ENCODE assay signal across 14 mouse cellular contexts in genomic region chr11:117259178-117259960, GRCm38 (mm10). TPM values are rescaled to one million over a fixed set of nuclear protein-coding genes. Genes with fewer than 3 reads are reported as not detected.
A peak's percentile ranks its signal among the peaks of the same experiment; 100 is the strongest.
DNase-seq lines count a peak whose midpoint lies in the region; ATAC-seq lines count a peak whose summit lies in the region.
"Had no signal": no experiment of that assay in that cellular context is flagged by ENCODE, and none has a peak within 500 bp of the region (broad histone marks: within the 10 kb centered on the region; RNA-seq: fewer than 3 reads in every experiment).

No protein-coding gene starts in this region.

- intact Hi-C loops in gastrocnemius, postnatal 36 days (cut with DNase I): no loop called here

- 77% methylated on average over 9 of the region's 9 CpGs for whole genome bisulfite sequencing in limb, embryonic 15.5 days
- 86% methylated on average over 9 of the region's 9 CpGs for WGBS in limb, embryonic 10.5 days

- no peak overlapping the region for H3K4me3 ChIP-seq in limb, embryonic 15.5 days
- no peak overlapping the region for H3K4me3 ChIP-seq in limb, embryonic 10.5 days
- H3K4me3 ChIP-seq: limb, embryonic 13.5 days; neural tube, embryonic 13.5 days had no signal

- H3K4me2 ChIP-seq in limb, embryonic 15.5 days: no peak overlapping the region
- H3K4me2 ChIP-seq: limb, embryonic 13.5 days; neural tube, embryonic 13.5 days had no signal

- peak; percentile 84 for DNase-seq in adrenal gland, adult 2 months
- no peak for DNase-seq in adrenal gland, adult 18-20 months (ENCODE audit: low spot score in 2 of 2)
- DNase-seq in limb, embryonic 10.5 days (ENCODE audit: low spot score): no peak
- DNase-seq in MN1 (ENCODE audit: low spot score): peak; percentile 35
- DNase-seq in gastrocnemius, postnatal 36 days: peak; percentile 42 to 47
- DNase-seq in kidney, postnatal 25 days: no peak
- no peak for DNase-seq in layer of hippocampus, adult 11-12 months (ENCODE audit: low spot score)
- DNase-seq: B cell, adult 2 months; kidney, postnatal 14 days; spleen, adult 18-20 months; thymus, postnatal 4 days had no signal

- no peak overlapping the region for H3K9ac ChIP-seq in limb, embryonic 15.5 days
- H3K9ac ChIP-seq: neural tube, embryonic 13.5 days had no signal

- no peaks in the 10 kb centered on the region for H3K36me3 ChIP-seq in limb, embryonic 15.5 days
- H3K36me3 ChIP-seq in limb, embryonic 10.5 days: no peaks in the 10 kb centered on the region
- H3K36me3 ChIP-seq: neural tube, embryonic 13.5 days had no signal

- 0 out of 2 replicates have a peak overlapping the region, but pooled peaks have one; percentile 17 for H3K27ac ChIP-seq in limb, embryonic 15.5 days
- H3K27ac ChIP-seq in limb, embryonic 10.5 days: no peak overlapping the region
- H3K27ac ChIP-seq: limb, embryonic 13.5 days had no signal

- H3K4me1 ChIP-seq in limb, embryonic 15.5 days: peaks cover 41% of the 10 kb centered on the region
- peaks cover 63% of the 10 kb centered on the region for H3K4me1 ChIP-seq in limb, embryonic 10.5 days

- H3K9me3 ChIP-seq in limb, embryonic 15.5 days: no peaks in the 10 kb centered on the region
- H3K9me3 ChIP-seq in limb, embryonic 10.5 days (replicated peaks): no peaks in the 10 kb centered on the region
- H3K9me3 ChIP-seq: neural tube, embryonic 13.5 days had no signal

- no peaks in the 10 kb centered on the region for H3K27me3 ChIP-seq in limb, embryonic 15.5 days
- H3K27me3 ChIP-seq in limb, embryonic 10.5 days (ENCODE audit: low read depth, poor library complexity, severe bottlenecking): no peaks in the 10 kb centered on the region
- H3K27me3 ChIP-seq: limb, embryonic 13.5 days; neural tube, embryonic 13.5 days had no signal

- ATAC-seq in limb, embryonic 15.5 days (ENCODE audit: insufficient number of reproducible peaks, low FRiP score, low TSS enrichment, low read depth): no peak

RNA-seq across cellular contexts. Expression of gene Sept9, which starts 59.9 kb away (rescaled TPM):
- total RNA-seq in adrenal gland, adult 2 months (2021): 100 to 1,000 TPM; 143 to 149 TPM
- 46.5 and 53.7 TPM in 2 replicates for polyA plus RNA-seq in adrenal gland, adult 2 months (2012; rRNA removed)
- total RNA-seq in adrenal gland, adult 18-20 months (2021): 100 to 1,000 TPM; 107 to 123 TPM
- 135 and 139 TPM in 2 replicates for polyA plus RNA-seq in limb, embryonic 15.5 days (2015; fragmentation: Nextera tagmentation; extraction: Ambion mirVana)
- polyA plus RNA-seq in limb, embryonic 10.5 days (2016; fragmentation: Nextera tagmentation; extraction: Ambion mirVana): 265 and 282 TPM in 2 replicates
- 10 to 100 TPM; 11.3 to 14.2 TPM for total RNA-seq in gastrocnemius, postnatal 36 days (2021)

Comparison
In these comparisons a context has a peak if more than half of its experiments do, and no peak if none do; other contexts are left out.
1. DNase-seq: peak in adrenal gland, adult 2 months (single experiment), MN1 (single experiment) and gastrocnemius, postnatal 36 days (2 of 2); none in adrenal gland, adult 18-20 months (0 of 2), limb, embryonic 10.5 days (single experiment), kidney, postnatal 25 days (0 of 2) and layer of hippocampus, adult 11-12 months (single experiment).
2. RNA of gene Sept9, which starts 59.9 kb away (total RNA-seq): 143 to 149 TPM in adrenal gland, adult 2 months and 107 to 123 TPM in adrenal gland, adult 18-20 months; 11.3 to 14.2 TPM in gastrocnemius, postnatal 36 days; every median in the first group is over 4 times any median in the second.